Mouse (Mus musculus) ES-E14 (cell line): ENCODE results near the gene Gm5039.
"Not testable (repeated sequence)": the region's sequence is repeated elsewhere in the genome, so short reads cannot be mapped to it uniquely, and the experiment has no call there.

Source experiments
- CHD2 ChIP-seq: IDR thresholded peaks from 2 replicates; pipeline ENCODE4 v1.6.1; 2014; ENCODE audit warnings: mild to moderate bottlenecking, low read depth, low read length, inconsistent platforms
- HCFC1 ChIP-seq: IDR thresholded peaks from 2 replicates; pipeline ENCODE4 v1.6.1; 2012; ENCODE audit warnings: low read length, inconsistent platforms, borderline replicate concordance; ENCODE audit not compliant: insufficient read depth
- MAFK ChIP-seq: IDR thresholded peaks from 2 replicates; pipeline ENCODE4 v1.6.1; 2014; ENCODE audit warnings: mild to moderate bottlenecking, low read depth, low read length, inconsistent platforms; ENCODE audit not compliant: insufficient read depth
- ZC3H11A ChIP-seq: IDR thresholded peaks from 2 replicates; pipeline ENCODE4 v1.6.1; 2012; ENCODE audit warnings: low read depth, mild to moderate bottlenecking, inconsistent platforms, low read length, borderline replicate concordance
- ZNF384 ChIP-seq: IDR thresholded peaks from 2 replicates; pipeline ENCODE4 v1.6.1; 2012; ENCODE audit warnings: low read depth, low read length, inconsistent platforms

- not testable (repeated sequence) for TF ChIP-seq ZNF384, MAFK, CHD2, ZC3H11A, HCFC1
Measured at GRCm38 (mm10) chr12:88369690-88370089, 45.9 kb upstream of the Gm5039 start.
